Mouse (Mus musculus) intestine, embryonic 14.5 days (tissue): ENCODE results near the gene Tbcb. TPM values are rescaled to one million over a fixed set of nuclear protein-coding genes. Genes with fewer than 3 reads are reported as not detected.
A peak's percentile ranks its signal among the peaks of the same experiment; 100 is the strongest.
"Not testable (repeated sequence)": the region's sequence is repeated elsewhere in the genome, so short reads cannot be mapped to it uniquely, and the experiment has no call there.

Experiments used
- ATAC-seq: fragments of 200-750 bp; cut with Nextera tagmentation; replicated peaks from 2 replicates; pipeline ENCODE4 v1.8.0; 2017; ENCODE audit warnings: low read depth, moderate number of reproducible peaks, moderate TSS enrichment, moderate library complexity; ENCODE audit not compliant: low FRiP score, low TSS enrichment
- DNase-seq: peaks from one replicate; pipeline ENCODE4 v3.0.0-alpha.2; 2018; ENCODE audit warnings: low spot score
- H3K27ac ChIP-seq: fragments of 300-500 bp; sonication (generic); 2 replicates; pipeline ENCODE4 v1.5.1; 2014; ENCODE audit warnings: low read depth, mild to moderate bottlenecking, control low read depth
- H3K27me3 ChIP-seq: fragments of 300-500 bp; sonication (generic); replicated peaks from 2 replicates; pipeline ENCODE4 v1.6.1; 2014; ENCODE audit warnings: low read length, control low read depth; ENCODE audit not compliant: control insufficient read depth, insufficient read depth
- H3K36me3 ChIP-seq: fragments of 300-500 bp; sonication (generic); 2 replicates; pipeline ENCODE4 v1.6.1; 2014; ENCODE audit warnings: low read length, control low read depth; ENCODE audit not compliant: control insufficient read depth, insufficient read depth
- H3K4me1 ChIP-seq: fragments of 300-500 bp; sonication (generic); replicated peaks from 2 replicates; pipeline ENCODE4 v1.6.1; 2014; ENCODE audit warnings: low read length, control low read depth, mixed read lengths; ENCODE audit not compliant: control insufficient read depth, insufficient read depth
- H3K4me2 ChIP-seq: fragments of 300-500 bp; sonication (generic); 2 replicates; pipeline ENCODE4 v1.6.1; 2014; ENCODE audit warnings: low read length
- H3K4me3 ChIP-seq: fragments of 300-500 bp; sonication (generic); 2 replicates; pipeline ENCODE4 v1.5.1; 2014; ENCODE audit warnings: low read depth, low read length, control low read depth, mixed read lengths
- H3K9ac ChIP-seq: fragments of 300-500 bp; sonication (generic); 2 replicates; pipeline ENCODE4 v1.6.1; 2014; ENCODE audit warnings: mild to moderate bottlenecking, low read length
- H3K9me3 ChIP-seq: fragments of 300-500 bp; sonication (generic); 2 replicates; pipeline ENCODE4 v1.6.1; 2016; ENCODE audit warnings: low read length, control low read depth; ENCODE audit not compliant: control insufficient read depth
- WGBS: fragments of 180-500 bp; shearing (Covaris S2); extraction: QIAGEN DNeasy Blood & Tissue Kit; methylation state at CpG from one replicate; pipeline ENCODE4 v1.1.7; 2014; 5-methylcytosine and 5-hydroxymethylcytosine counted together
- polyA plus RNA-seq: library from polyadenylated mRNA; unstranded; fragments of >200 nt; fragmentation: Nextera tagmentation; extraction: Ambion mirVana; gene quantifications from 2 replicates; pipeline ENCODE4 v1.2.1, GENCODE M21; 2014

Gene Tbcb
- polyA plus RNA-seq, 1 experiment from 2014 or later, result 157 TPM

- peak; percentile 81 for ATAC-seq
Observed at GRCm38 (mm10) chr7:30183879-30184289, 48.2 kb downstream of the Tbcb start, which contains the start of gene Cox7a1. TSS of gene Cox7a1 (plus strand) at chr7:30184144.

GRCm38 (mm10) chr7:30183189-30183588 lies 48.9 kb downstream of the Tbcb start:
- not testable (repeated sequence) for ATAC-seq

More at GRCm38 (mm10) chr7:30183879-30184289, 48.2 kb downstream of the Tbcb start, which contains the start of gene Cox7a1:
- Histone ChIP-seq H3K9me3 (no peaks in the 10 kb centered on the region), H3K9ac (no peak within 1 kb of the TSS), H3K36me3 (peaks cover 40% of the 10 kb centered on the region), H3K27me3 (no peaks in the 10 kb centered on the region), H3K4me1 (peaks cover 6% of the 10 kb centered on the region), H3K4me3 (0 out of 2 replicates have a peak within 1 kb of the TSS, but pooled peaks have one; percentile 11), H3K27ac (no peak within 1 kb of the TSS), H3K4me2 (peak within 1 kb of the TSS; percentile 50)
- 2% methylated on average over 11 of the region's 11 CpGs for WGBS
- DNase-seq, result peak; percentile 86

GRCm38 (mm10) chr7:30181929-30182328 lies 50.1 kb downstream of the Tbcb start:
- not testable (repeated sequence) for H3K4me3 ChIP-seq, DNase-seq, H3K9ac ChIP-seq, ATAC-seq, H3K9me3 ChIP-seq, H3K4me1 ChIP-seq, H3K27me3 ChIP-seq, H3K27ac ChIP-seq, H3K4me2 ChIP-seq
- peaks cover 37% of the 10 kb centered on the region for H3K36me3 ChIP-seq
- 92% methylated on average over 10 of the region's 10 CpGs for WGBS

More at GRCm38 (mm10) chr7:30183189-30183588, 48.9 kb downstream of the Tbcb start:
- H3K9me3 ChIP-seq, H3K4me2 ChIP-seq, H3K4me1 ChIP-seq, H3K4me3 ChIP-seq, DNase-seq, H3K9ac ChIP-seq, H3K27me3 ChIP-seq, H3K27ac ChIP-seq: not testable (repeated sequence)
- peaks cover 40% of the 10 kb centered on the region for H3K36me3 ChIP-seq
- WGBS, result 72% methylated on average over 7 of the region's 7 CpGs

GRCm38 (mm10) chr7:30181308-30181707 lies 50.8 kb downstream of the Tbcb start:
- peak; percentile 89 for DNase-seq
- no peak for ATAC-seq
- Histone ChIP-seq H3K9me3 (no peaks in the 10 kb centered on the region), H3K27me3 (no peaks in the 10 kb centered on the region), H3K9ac (no peak overlapping the region), H3K27ac (no peak overlapping the region), H3K4me2 (no peak overlapping the region), H3K4me3 (no peak overlapping the region), H3K36me3 (peaks cover 37% of the 10 kb centered on the region), H3K4me1 (peaks cover 6% of the 10 kb centered on the region)
- 5% methylated on average over 4 of the region's 4 CpGs for WGBS

- H3K4me3 ChIP-seq, result no peak overlapping the region
- no peak overlapping the region for H3K27ac ChIP-seq
- H3K27me3 ChIP-seq, result no peaks in the 10 kb centered on the region
- H3K4me1 ChIP-seq, result no peaks in the 10 kb centered on the region
- no peak overlapping the region for H3K4me2 ChIP-seq
- H3K36me3 ChIP-seq, result peaks cover 24% of the 10 kb centered on the region
- no peak overlapping the region for H3K9ac ChIP-seq
- 85% methylated on average over 11 of the region's 11 CpGs for whole genome bisulfite sequencing
- no peaks in the 10 kb centered on the region for H3K9me3 ChIP-seq
- no peak for ATAC-seq
- no peak for DNase-seq
Observed at GRCm38 (mm10) chr7:30178256-30178655, 53.8 kb downstream of the Tbcb start.

GRCm38 (mm10) chr7:30176474-30176873 lies 55.6 kb downstream of the Tbcb start:
- H3K4me3 ChIP-seq, result no peak overlapping the region
- 76% methylated on average over 12 of the region's 12 CpGs for WGBS
- no peaks in the 10 kb centered on the region for H3K27me3 ChIP-seq

More at GRCm38 (mm10) chr7:30176474-30176873, 55.6 kb downstream of the Tbcb start:
- Histone ChIP-seq H3K9ac (no peak overlapping the region), H3K9me3 (no peaks in the 10 kb centered on the region), H3K27ac (no peak overlapping the region), H3K4me2 (no peak overlapping the region), H3K36me3 (peaks cover 24% of the 10 kb centered on the region), H3K4me1 (no peaks in the 10 kb centered on the region)
- DNase-seq (no peak), ATAC-seq (no peak)

Other genes starting within 250 kb of the Tbcb start
- 19.5 and 22.6 TPM in 2 replicates for gene Zfp568, start 248.3 kb downstream of the Tbcb start, polyA plus RNA-seq
- gene Zfp14, start 180.9 kb downstream of the Tbcb start, polyA plus RNA-seq, result 3.5 and 4.4 TPM in 2 replicates
- gene Zfp82, start 159.4 kb downstream of the Tbcb start, polyA plus RNA-seq, result 4.9 and 5.4 TPM in 2 replicates
- gene Gm26920, start 141.9 kb downstream of the Tbcb start, polyA plus RNA-seq, result 0.87 and 1.5 TPM in 2 replicates
- gene Zfp566, start 141.7 kb downstream of the Tbcb start, polyA plus RNA-seq, result 8.3 and 11.2 TPM in 2 replicates
- gene Zfp260, start 137.5 kb downstream of the Tbcb start, polyA plus RNA-seq, result 91.8 and 115 TPM in 2 replicates
- 4.2 and 5.8 TPM in 2 replicates for gene Zfp382, start 110.3 kb downstream of the Tbcb start, polyA plus RNA-seq
- gene Zfp146, start 62.5 kb downstream of the Tbcb start, polyA plus RNA-seq, result 16.0 and 16.3 TPM in 2 replicates
- gene Cox7a1, start 48.1 kb downstream of the Tbcb start, polyA plus RNA-seq, result 5.8 and 11.3 TPM in 2 replicates
- 81.9 and 85.4 TPM in 2 replicates for gene Capns1, start 33.5 kb downstream of the Tbcb start, polyA plus RNA-seq
- 159 and 161 TPM in 2 replicates for gene Polr2i, start 324 bp downstream of the Tbcb start, polyA plus RNA-seq
- not detected in 2 replicates for gene Ovol3, start 3.5 kb upstream of the Tbcb start, polyA plus RNA-seq
- gene Thap8, start 47.8 kb upstream of the Tbcb start, polyA plus RNA-seq, result 0.24 and 0.26 TPM in 2 replicates
- gene Wdr62, start 48.1 kb upstream of the Tbcb start, polyA plus RNA-seq, result 8.5 and 10.5 TPM in 2 replicates
- gene Clip3, start 59.5 kb upstream of the Tbcb start, polyA plus RNA-seq, result 41.4 and 46.1 TPM in 2 replicates
- 70.7 and 79.3 TPM in 2 replicates for gene Alkbh6, start 76.4 kb upstream of the Tbcb start, polyA plus RNA-seq
- gene Syne4, start 82.5 kb upstream of the Tbcb start, polyA plus RNA-seq, result 52.2 and 60.5 TPM in 2 replicates
- not detected in 2 replicates for gene E130208F15Rik, start 89.5 kb upstream of the Tbcb start, polyA plus RNA-seq
- gene Sdhaf1, start 91.6 kb upstream of the Tbcb start, polyA plus RNA-seq, result 16.3 and 17.2 TPM in 2 replicates
- gene Lrfn3, start 130.5 kb upstream of the Tbcb start, polyA plus RNA-seq, result 4.4 and 4.5 TPM in 2 replicates
- gene Tyrobp, start 181.5 kb upstream of the Tbcb start, polyA plus RNA-seq, result 53.7 and 54.7 TPM in 2 replicates
- 1.6 and 2.1 TPM in 2 replicates for gene Hcst, start 187.6 kb upstream of the Tbcb start, polyA plus RNA-seq
- 2.3 and 3.2 TPM in 2 replicates for gene Nfkbid, start 189.5 kb upstream of the Tbcb start, polyA plus RNA-seq
- 37.9 and 43.0 TPM in 2 replicates for gene Aplp1, start 213.3 kb upstream of the Tbcb start, polyA plus RNA-seq
- gene Kirrel2, start 225.4 kb upstream of the Tbcb start, polyA plus RNA-seq, result 0.13 and 2.9 TPM in 2 replicates
- gene Nphs1, start 226.0 kb upstream of the Tbcb start, polyA plus RNA-seq, result 0.15 and 1.3 TPM in 2 replicates